Mouse (Mus musculus) heart, adult 2 months (tissue): ENCODE measurements around the gene Whamm.

Source experiments
- CTCF ChIP-seq: fragments of 200-600 bp; IDR thresholded peaks from 2 replicates; pipeline ENCODE4 v1.8.1; 2022; ENCODE audit warnings: antibody characterized with exemption, mild to moderate bottlenecking, moderate library complexity
- EP300 ChIP-seq: fragments of 200-500 bp; IDR thresholded peaks from 2 replicates; pipeline ENCODE4 v1.6.1; 2011; ENCODE audit warnings: low read depth, low read length, control low read depth; ENCODE audit not compliant: insufficient read depth
- POLR2A ChIP-seq: fragments of 200-500 bp; IDR thresholded peaks from 2 replicates; pipeline ENCODE4 v1.6.1; 2011; ENCODE audit warnings: mild to moderate bottlenecking, low read depth, low read length, control low read depth; ENCODE audit not compliant: insufficient read depth

GRCm38 (mm10) chr7:81592686-81593085 is 21.6 kb downstream of the Whamm start:
- TF ChIP-seq CTCF (no peak), POLR2A (no peak), EP300 (no peak)
